Mouse (Mus musculus): Measurements from ENCODE around the gene Gpr34. TPM values are rescaled to one million over a fixed set of nuclear protein-coding genes. Genes with fewer than 3 reads are reported as not detected.

Gpr34 gene
- total RNA-seq (2021): 10 to 100 TPM in 1 of 2 experiments, 1 to 10 TPM in 1; 9.6 to 15.2 TPM

GRCm38 (mm10) chrX:13631599-13632283 lies at the start of gene Gpr34:
TSS of gene Gpr34 (plus strand) at chrX:13632089.
- intact Hi-C loops (cut with DNase I): no loop called here
- no peak for DNase-seq (ENCODE audit: low spot score in 2 of 2)

- no peak for DNase-seq (ENCODE audit: low spot score in 2 of 2)
- intact Hi-C loops (cut with DNase I): no loop called here
Observed at GRCm38 (mm10) chrX:13599373-13599772, 32.5 kb upstream of the Gpr34 start.

GRCm38 (mm10) chrX:13599966-13600365 lies 31.9 kb upstream of the Gpr34 start:
- no peak for DNase-seq (ENCODE audit: low spot score in 2 of 2)
- intact Hi-C loops (cut with DNase I): no loop called here

- DNase-seq (ENCODE audit: low spot score in 2 of 2): no peak
- intact Hi-C loops (cut with DNase I): no loop called here
Observed at GRCm38 (mm10) chrX:13606741-13607140, 25.1 kb upstream of the Gpr34 start.

DNA sequence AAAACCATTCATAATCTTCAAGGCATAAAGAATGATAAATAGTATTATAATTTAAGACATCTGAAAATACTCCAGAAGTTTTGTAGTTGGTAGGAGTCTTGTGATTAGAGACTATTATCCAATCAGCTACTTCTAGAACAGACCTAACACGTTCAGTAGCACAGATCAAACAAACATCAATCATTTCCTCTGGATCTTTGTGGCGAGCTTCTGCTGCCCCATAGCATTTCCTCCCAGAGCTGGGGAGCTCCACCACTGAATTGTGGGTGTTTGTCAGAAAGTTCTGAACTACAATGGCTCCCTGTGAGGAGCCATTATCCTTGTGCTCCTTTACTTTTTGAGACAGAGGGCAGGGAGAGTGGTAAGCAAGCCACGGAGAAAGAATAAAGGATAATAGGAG lies 24.1 kb upstream of the Gpr34 start:
- intact Hi-C loops (cut with DNase I): no loop called here
- DNase-seq (ENCODE audit: low spot score in 2 of 2): no peak

GRCm38 (mm10) chrX:13611114-13611513 lies 20.8 kb upstream of the Gpr34 start:
- no peak for DNase-seq (ENCODE audit: low spot score in 2 of 2)
- intact Hi-C loops (cut with DNase I): no loop called here

GRCm38 (mm10) chrX:13612115-13612514 lies 19.8 kb upstream of the Gpr34 start:
- DNase-seq (ENCODE audit: low spot score in 2 of 2): no peak
- intact Hi-C loops (cut with DNase I): no loop called here

DNA sequence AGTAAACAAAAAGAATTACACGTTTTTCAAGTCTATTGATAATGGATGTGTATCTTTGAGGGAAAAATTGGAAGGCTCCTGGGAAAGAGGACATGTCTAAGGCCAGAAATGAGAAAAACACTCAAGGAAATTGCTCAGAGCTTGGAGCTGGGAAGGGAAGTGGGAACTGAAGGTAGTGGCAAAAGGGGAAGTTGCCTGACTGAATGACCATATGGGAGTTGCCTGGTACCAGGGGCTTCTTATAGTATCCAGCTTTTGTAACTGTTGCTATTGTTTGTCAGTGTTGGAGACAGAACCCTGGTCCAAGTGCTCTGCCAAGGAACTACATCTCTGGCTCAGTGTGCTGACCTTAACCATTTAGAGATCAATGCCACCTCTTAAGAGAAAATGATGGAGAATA lies 15.2 kb upstream of the Gpr34 start:
- DNase-seq (ENCODE audit: low spot score in 2 of 2): no peak
- intact Hi-C loops (cut with DNase I): no loop called here

- no peak for DNase-seq (ENCODE audit: low spot score in 2 of 2)
- intact Hi-C loops (cut with DNase I): no loop called here
Observed at GRCm38 (mm10) chrX:13617294-13617693, 14.6 kb upstream of the Gpr34 start.

DNA sequence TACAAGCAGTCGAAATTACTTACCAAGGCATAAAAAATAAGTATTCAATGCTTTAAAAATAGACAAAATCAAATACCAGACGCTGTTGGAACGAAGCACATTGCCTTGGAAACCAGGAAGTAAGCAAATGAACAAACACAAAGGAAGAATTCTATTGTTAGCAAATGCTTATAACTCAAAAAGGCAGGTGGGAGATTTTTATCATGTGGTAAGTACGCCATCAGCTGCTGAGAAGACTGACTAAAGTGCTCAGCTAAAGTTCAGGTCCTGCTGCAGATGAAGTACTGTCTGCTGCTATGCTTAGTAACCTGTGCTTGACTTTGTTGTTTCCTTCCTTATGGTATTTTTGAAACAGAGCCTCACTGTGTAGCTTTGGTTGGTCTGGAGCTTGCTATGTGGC lies 13.4 kb upstream of the Gpr34 start:
- intact Hi-C loops (cut with DNase I): no loop called here

DNA sequence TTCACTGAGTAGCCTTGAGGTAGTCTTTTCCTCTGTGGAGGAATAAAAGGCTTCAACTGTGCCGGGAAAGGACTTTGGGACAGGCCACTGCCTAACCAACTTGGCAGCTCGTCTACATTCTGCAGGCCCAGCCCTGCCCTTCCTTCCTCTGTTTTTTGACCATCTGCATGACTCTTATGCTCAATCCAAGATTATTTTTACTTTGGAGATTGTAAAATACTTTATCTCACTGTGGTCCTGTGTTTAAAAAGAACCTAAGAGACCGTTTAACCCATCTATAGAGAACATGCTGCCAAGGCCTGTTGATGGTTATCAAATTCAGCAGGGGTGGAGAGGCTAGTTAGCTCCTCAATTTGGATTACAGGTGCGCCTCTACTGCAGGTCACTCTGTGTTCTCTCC lies 10.4 kb upstream of the Gpr34 start:
- intact Hi-C loops (cut with DNase I): no loop called here

More for the DNA sequence above, 13.4 kb upstream of the Gpr34 start:
- no peak for DNase-seq (ENCODE audit: low spot score in 2 of 2)

GRCm38 (mm10) chrX:13622654-13623053 lies 9.2 kb upstream of the Gpr34 start:
- DNase-seq (ENCODE audit: low spot score in 2 of 2): no peak
- intact Hi-C loops (cut with DNase I): no loop called here

More for the DNA sequence above, 10.4 kb upstream of the Gpr34 start:
- DNase-seq (ENCODE audit: low spot score in 2 of 2): no peak

DNA sequence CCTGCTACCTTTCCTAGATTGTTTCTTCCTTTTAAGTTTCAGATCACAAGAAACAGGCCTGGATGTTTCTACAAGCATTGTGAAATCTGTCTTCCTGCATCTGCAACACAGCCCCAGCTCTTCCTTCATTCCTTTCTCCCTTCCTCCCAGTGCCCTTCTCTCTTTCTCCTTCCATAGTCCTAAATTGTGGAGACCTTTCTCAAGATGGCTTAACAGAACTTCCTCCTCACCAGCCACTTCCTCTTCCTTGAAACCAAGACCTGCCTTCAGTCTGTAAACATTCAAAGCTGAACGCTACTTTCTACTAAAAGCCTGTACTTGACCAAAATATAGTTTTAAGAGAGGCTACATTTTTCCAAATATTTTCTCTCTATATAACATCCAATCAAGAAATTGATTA lies 4.5 kb downstream of the Gpr34 start:
- intact Hi-C loops (cut with DNase I): no loop called here
- DNase-seq (ENCODE audit: low spot score in 2 of 2): no peak

DNA sequence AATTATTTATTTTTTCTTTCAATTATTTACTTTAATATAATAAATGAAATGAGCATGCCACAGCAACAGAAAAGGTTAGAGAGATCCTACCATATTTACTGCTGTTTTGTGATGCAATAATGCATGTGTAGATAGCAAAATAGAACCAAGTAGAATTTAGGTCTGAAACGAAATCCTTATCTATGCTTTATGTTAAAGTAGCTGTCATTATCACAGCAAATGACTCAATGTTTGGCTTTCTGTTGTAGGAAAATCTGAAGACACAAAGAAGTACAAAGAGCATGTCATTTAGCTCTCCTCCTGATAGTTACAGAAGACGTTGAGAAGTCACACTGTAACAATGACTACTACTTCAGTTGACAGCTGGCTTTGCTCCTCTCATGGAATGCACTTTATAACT lies 7.0 kb downstream of the Gpr34 start:
- intact Hi-C loops (cut with DNase I): no loop called here
- no peak for DNase-seq (ENCODE audit: low spot score in 2 of 2)

DNA sequence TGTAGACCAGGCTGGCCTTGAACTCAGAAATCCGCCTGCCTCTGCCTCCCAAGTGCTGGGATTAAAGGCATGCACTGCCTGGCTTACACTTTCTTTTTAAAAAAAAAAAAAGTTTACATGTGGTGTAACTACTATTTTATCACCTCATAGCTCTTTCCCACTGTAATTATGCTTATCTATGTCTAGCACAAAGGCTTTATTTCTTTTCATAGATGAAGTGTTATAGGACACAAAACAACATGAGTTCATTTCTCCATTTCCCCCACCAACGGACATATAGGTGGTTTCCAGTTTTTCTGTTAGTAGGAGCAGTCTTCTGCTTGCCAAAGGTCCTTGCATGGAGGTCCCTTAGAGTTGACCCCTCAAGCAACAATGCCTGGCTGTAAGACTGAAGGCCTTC lies 20.0 kb downstream of the Gpr34 start:
- no peak for DNase-seq (ENCODE audit: low spot score in 2 of 2)
- intact Hi-C loops (cut with DNase I): loop anchor here (10.0 kb wide), 1 partner anchor 187 kb away; the partner anchor contains the start of gene Nyx

DNA sequence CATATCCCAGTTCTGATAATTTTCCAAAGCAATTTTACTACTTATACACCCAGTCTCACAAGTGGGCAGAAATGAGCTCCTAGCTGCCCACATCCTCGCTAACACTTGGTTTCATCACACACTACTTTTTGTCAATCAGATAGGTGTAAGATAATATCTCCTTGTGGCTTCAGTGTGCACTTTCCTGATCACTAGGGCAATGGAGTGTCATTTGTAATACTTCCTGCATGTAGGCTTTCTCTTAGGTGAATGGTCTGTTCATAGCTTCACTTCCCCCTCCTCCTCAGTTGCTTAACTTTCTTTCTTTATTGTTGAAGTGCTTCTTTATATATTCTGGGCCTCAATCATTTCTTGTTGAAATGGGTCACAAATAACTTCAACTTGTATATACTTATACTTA lies 20.4 kb downstream of the Gpr34 start:
- intact Hi-C loops (cut with DNase I): loop anchor here (10.0 kb wide), 1 partner anchor 187 kb away; the partner anchor contains the start of gene Nyx

GRCm38 (mm10) chrX:13655005-13655421 lies 23.1 kb downstream of the Gpr34 start:
- intact Hi-C loops (cut with DNase I): loop anchor here (2.0 to 10.0 kb wide), 2 partner anchors 190 to 424 kb away; partner anchors contain the start of gene Nyx
- DNase-seq (ENCODE audit: low spot score in 2 of 2): peak; percentile 7 to 15

More for the DNA sequence above, 20.4 kb downstream of the Gpr34 start:
- no peak for DNase-seq (ENCODE audit: low spot score in 2 of 2)

GRCm38 (mm10) chrX:13655906-13656305 lies 24.0 kb downstream of the Gpr34 start:
- intact Hi-C loops (cut with DNase I): loop anchor here (2.0 to 10.0 kb wide), 2 partner anchors 191 to 425 kb away; partner anchors contain the start of gene Nyx
- no peak for DNase-seq (ENCODE audit: low spot score in 2 of 2)

GRCm38 (mm10) chrX:13656721-13657120 lies 24.8 kb downstream of the Gpr34 start:
- intact Hi-C loops (cut with DNase I): loop anchor here (10.0 kb wide), 1 partner anchor 192 kb away; the partner anchor contains the start of gene Nyx

DNA sequence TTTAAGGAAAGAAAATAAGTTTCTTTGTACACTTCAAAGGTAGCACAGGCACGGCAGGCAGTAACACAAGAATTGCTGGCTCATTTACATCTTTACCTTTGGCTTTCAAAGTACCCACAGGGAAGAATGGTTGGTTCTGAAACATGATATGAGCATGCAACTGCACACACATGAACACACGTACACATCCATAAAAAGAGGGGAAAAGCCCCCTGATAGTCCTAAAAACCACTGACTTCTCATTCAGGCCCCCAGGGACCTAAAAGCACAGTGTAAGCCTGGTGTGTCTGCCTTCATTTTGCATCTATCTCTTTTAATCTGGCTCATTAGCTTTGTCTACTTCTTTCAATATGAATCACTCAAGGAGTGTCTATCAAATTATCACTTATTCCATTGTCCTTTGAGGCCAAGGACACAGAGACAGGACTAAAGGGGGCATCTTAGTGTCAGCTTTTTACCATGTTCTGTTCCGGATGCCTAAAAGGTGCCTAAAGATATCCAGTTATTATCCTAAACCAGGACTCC lies 26.8 kb downstream of the Gpr34 start:
- DNase-seq (ENCODE audit: low spot score in 2 of 2): no peak
- intact Hi-C loops (cut with DNase I): loop anchor here (10.0 kb wide), 1 partner anchor 194 kb away; the partner anchor contains the start of gene Nyx

More at GRCm38 (mm10) chrX:13656721-13657120, 24.8 kb downstream of the Gpr34 start:
- peak in 1 of 2 experiments; percentile 17 for DNase-seq (ENCODE audit: low spot score in 2 of 2)

All from left cerebral cortex, postnatal 36 days (tissue).